Mouse (Mus musculus) myocyte (in vitro differentiated cells): ENCODE measurements around the gene Psmd5. TPM values are rescaled to one million over a fixed set of nuclear protein-coding genes. Genes with fewer than 3 reads are reported as not detected.
A peak's percentile ranks its signal among the peaks of the same experiment; 100 is the strongest.

Experiments
- H3K27me3 ChIP-seq: one replicate; pipeline ENCODE4 v1.6.1; 2011; ENCODE audit not compliant: control insufficient read depth, insufficient read depth, insufficient read length
- H3K36me3 ChIP-seq: one replicate; pipeline ENCODE4 v1.6.1; 2011; ENCODE audit not compliant: control insufficient read depth, insufficient read depth
- H3K4me2 ChIP-seq: one replicate; pipeline ENCODE4 v1.6.1; 2011; ENCODE audit warnings: low read depth, control low read depth
- H3K4me3 ChIP-seq: one replicate; pipeline ENCODE4 v1.5.1; 2011; ENCODE audit warnings: mild to moderate bottlenecking, control low read depth, moderate library complexity
- H3K79me2 ChIP-seq: one replicate; pipeline ENCODE4 v1.6.1; 2011; ENCODE audit not compliant: control insufficient read depth, insufficient read depth
- H3ac ChIP-seq: one replicate; pipeline ENCODE4 v1.6.1; 2011; ENCODE audit not compliant: control insufficient read depth, insufficient read length
- CEBPB ChIP-seq: IDR thresholded peaks from 2 replicates; pipeline ENCODE4 v1.6.1; 2011; ENCODE audit warnings: mild to moderate bottlenecking, moderate library complexity; ENCODE audit not compliant: poor library complexity, insufficient read depth, severe bottlenecking
- E2F4 ChIP-seq: IDR thresholded peaks from one replicate; pipeline ENCODE4 v1.6.1; 2011; ENCODE audit warnings: mild to moderate bottlenecking, control low read depth, moderate library complexity; ENCODE audit not compliant: insufficient read depth
- MAX ChIP-seq: IDR thresholded peaks from one replicate; pipeline ENCODE4 v1.6.1; 2011; ENCODE audit warnings: low read depth, mild to moderate bottlenecking, control low read depth
- MYOD1 ChIP-seq, 3 experiments: IDR thresholded peaks; one replicate each; pipeline ENCODE4 v1.6.1; 2011; ENCODE audit warnings: control low read depth in 2 of 3, low read depth in 2 of 3, mild to moderate bottlenecking in 2 of 3, moderate library complexity in 1 of 3; ENCODE audit not compliant: insufficient read length in 2 of 3, control insufficient read depth in 1 of 3
- MYOG ChIP-seq, 3 experiments: IDR thresholded peaks; one replicate each; pipeline ENCODE4 v1.6.1; 2011; ENCODE audit warnings: control low read depth in 2 of 3, low read depth in 2 of 3, mild to moderate bottlenecking in 2 of 3; ENCODE audit not compliant: insufficient read length in 2 of 3, control insufficient read depth in 1 of 3, insufficient read depth in 1 of 3
- POLR2A ChIP-seq: IDR thresholded peaks from one replicate; pipeline ENCODE4 v1.6.1; 2011; ENCODE audit warnings: low read depth, mild to moderate bottlenecking, control low read depth, moderate library complexity; ENCODE audit not compliant: insufficient read length
- POLR2AphosphoS2 ChIP-seq: IDR thresholded peaks from one replicate; pipeline ENCODE4 v1.6.1; 2011; ENCODE audit warnings: low read depth, control low read depth; ENCODE audit not compliant: insufficient read length
- REST ChIP-seq: IDR thresholded peaks from one replicate; pipeline ENCODE4 v1.6.1; 2011; ENCODE audit warnings: mild to moderate bottlenecking, control low read depth, moderate library complexity; ENCODE audit not compliant: insufficient read depth, insufficient read length
- SRF ChIP-seq: IDR thresholded peaks from one replicate; pipeline ENCODE4 v1.6.1; 2011; ENCODE audit warnings: low read depth; ENCODE audit not compliant: control insufficient read depth, insufficient read length
- TCF12 ChIP-seq: IDR thresholded peaks from one replicate; pipeline ENCODE4 v1.6.1; 2011; ENCODE audit warnings: mild to moderate bottlenecking, control low read depth; ENCODE audit not compliant: poor library complexity, insufficient read depth, severe bottlenecking
- TCF3 ChIP-seq: IDR thresholded peaks from one replicate; pipeline ENCODE4 v1.6.1; 2011; ENCODE audit warnings: low read depth, control low read depth; ENCODE audit not compliant: insufficient read length
- USF1 ChIP-seq: IDR thresholded peaks from one replicate; pipeline ENCODE4 v1.6.1; 2011; ENCODE audit warnings: low read depth, mild to moderate bottlenecking, control low read depth, moderate library complexity
- polyA plus RNA-seq: library from polyadenylated mRNA; unstranded; fragments of >200 nt; fragmentation: generic; extraction: Trizol; gene quantifications from one replicate; pipeline ENCODE4 v1.2.1, GENCODE M21; 2012; ENCODE audit warnings: missing spikeins

Gene Psmd5
- polyA plus RNA-seq, 1 experiment, result 27.2 TPM

DNA sequence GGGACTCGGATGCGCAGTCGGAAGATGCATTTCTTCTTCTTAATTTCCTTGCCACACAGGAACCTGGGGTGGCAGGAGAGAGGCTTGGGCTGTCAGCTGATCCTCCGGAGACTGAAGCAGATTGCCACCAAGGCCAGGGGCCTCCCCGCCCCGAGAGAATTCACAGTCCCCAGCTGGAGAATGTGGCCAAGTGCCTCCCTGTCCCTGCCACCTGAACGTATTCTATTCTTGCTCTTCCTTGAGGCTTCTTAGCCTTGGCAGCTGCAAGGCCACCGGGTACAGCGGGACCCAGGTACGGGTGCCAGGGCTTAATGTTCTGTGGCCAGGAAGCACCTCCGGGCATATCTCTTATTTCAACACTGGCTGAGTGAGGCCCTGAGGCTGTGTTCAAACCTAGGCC is 24.9 kb upstream of the Psmd5 start:
- H3K27me3 ChIP-seq, result no peaks in the 10 kb centered on the region
- no peak for TF ChIP-seq POLR2A
- no peak for TF ChIP-seq TCF12
- no peak for TF ChIP-seq TCF3
- no peak for TF ChIP-seq E2F4
- TF ChIP-seq MYOG (IDR thresholded peaks at IDR 0.05; ENCODE audit: control insufficient read depth in 1 of 3, insufficient read depth in 1 of 3, insufficient read length in 2 of 3, low read depth in 2 of 3), result no peak
- TF ChIP-seq REST, result no peak
- TF ChIP-seq CEBPB, result no peak
- no peaks in the 10 kb centered on the region for H3K79me2 ChIP-seq
- no peaks in the 10 kb centered on the region for H3K36me3 ChIP-seq
- no peak overlapping the region for H3K4me3 ChIP-seq
- no peak overlapping the region for H3ac ChIP-seq
- no peak overlapping the region for H3K4me2 ChIP-seq

DNA sequence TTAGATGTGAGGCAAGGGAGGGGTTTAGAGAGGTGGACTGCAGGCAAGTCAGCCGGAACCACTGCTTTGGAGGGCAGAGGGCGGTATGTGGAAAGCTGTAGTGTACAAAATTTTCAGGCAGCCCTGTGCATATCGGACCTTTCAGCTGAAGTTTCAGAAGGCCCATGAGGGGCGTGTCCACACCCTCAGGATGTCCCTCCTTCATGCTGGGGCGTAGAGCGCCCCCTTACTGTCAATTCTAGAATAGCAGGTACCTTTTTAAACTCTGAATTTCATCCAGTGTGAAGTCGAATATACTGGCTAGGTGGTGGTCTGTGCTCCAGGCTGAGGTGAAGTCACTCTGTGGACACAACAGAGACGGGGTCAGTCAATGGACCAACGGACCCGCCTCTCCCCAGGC is 23.1 kb upstream of the Psmd5 start:
- H3K79me2 ChIP-seq, result no peaks in the 10 kb centered on the region
- no peaks in the 10 kb centered on the region for H3K36me3 ChIP-seq
- H3K4me2 ChIP-seq, result no peak overlapping the region
- TF ChIP-seq MYOG (IDR thresholded peaks at IDR 0.05; ENCODE audit: control insufficient read depth in 1 of 3, insufficient read depth in 1 of 3, insufficient read length in 2 of 3, low read depth in 2 of 3) (no peak), POLR2AphosphoS2 (no peak), USF1 (no peak), MAX (no peak), POLR2A (no peak), CEBPB (no peak), REST (no peak), TCF3 (no peak), MYOD1 (IDR thresholded peaks at IDR 0.05; ENCODE audit: control insufficient read depth in 1 of 3, insufficient read length in 2 of 3, low read depth in 2 of 3) (no peak), SRF (no peak), TCF12 (no peak), E2F4 (no peak)
- no peak overlapping the region for H3ac ChIP-seq
- no peak overlapping the region for H3K4me3 ChIP-seq
- no peaks in the 10 kb centered on the region for H3K27me3 ChIP-seq

DNA sequence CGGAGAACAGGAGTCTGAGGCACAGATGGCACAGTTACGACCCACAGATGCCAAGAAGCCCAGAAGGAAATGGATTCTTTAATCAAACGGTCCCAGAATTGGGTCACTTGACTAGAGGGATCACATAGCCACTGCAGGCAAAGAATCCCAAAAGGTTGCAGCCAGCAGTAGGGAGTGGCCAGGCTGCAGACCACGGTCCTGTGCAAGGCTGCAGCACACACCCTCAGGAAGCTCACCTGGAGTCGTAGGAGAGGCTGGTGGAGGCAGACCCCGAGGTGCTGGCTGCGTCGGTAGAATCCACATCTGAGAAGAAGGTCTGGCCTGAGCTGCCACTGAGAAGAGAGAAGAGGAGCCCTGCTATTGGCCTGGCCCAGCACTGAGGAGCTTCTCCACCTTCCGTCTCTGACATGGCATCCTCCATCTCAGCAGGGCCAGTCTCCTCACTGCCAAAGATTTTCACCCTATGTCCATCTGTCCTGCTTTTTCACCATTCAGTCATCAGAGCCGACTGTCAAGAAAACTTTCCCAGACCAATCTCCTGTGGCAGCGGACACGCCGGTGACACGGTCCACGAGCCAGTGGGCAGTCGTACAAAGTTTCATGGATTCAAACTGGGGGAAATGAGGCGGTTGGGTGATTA is 22.2 kb upstream of the Psmd5 start:
- Histone ChIP-seq H3K36me3 (no peaks in the 10 kb centered on the region), H3ac (no peak overlapping the region), H3K4me3 (no peak overlapping the region), H3K27me3 (no peaks in the 10 kb centered on the region), H3K4me2 (no peak overlapping the region), H3K79me2 (no peaks in the 10 kb centered on the region)
- no peak for TF ChIP-seq TCF12
- no peak for TF ChIP-seq REST
- TF ChIP-seq CEBPB, result no peak
- no peak for TF ChIP-seq TCF3
- no peak for TF ChIP-seq SRF
- no peak for TF ChIP-seq USF1
- no peak for TF ChIP-seq MYOG (IDR thresholded peaks at IDR 0.05; ENCODE audit: control insufficient read depth in 1 of 3, insufficient read depth in 1 of 3, insufficient read length in 2 of 3, low read depth in 2 of 3)
- no peak for TF ChIP-seq MAX
- TF ChIP-seq MYOD1 (IDR thresholded peaks at IDR 0.05; ENCODE audit: control insufficient read depth in 1 of 3, insufficient read length in 2 of 3, low read depth in 2 of 3), result no peak
- no peak for TF ChIP-seq POLR2A
- no peak for TF ChIP-seq POLR2AphosphoS2
- no peak for TF ChIP-seq E2F4

DNA sequence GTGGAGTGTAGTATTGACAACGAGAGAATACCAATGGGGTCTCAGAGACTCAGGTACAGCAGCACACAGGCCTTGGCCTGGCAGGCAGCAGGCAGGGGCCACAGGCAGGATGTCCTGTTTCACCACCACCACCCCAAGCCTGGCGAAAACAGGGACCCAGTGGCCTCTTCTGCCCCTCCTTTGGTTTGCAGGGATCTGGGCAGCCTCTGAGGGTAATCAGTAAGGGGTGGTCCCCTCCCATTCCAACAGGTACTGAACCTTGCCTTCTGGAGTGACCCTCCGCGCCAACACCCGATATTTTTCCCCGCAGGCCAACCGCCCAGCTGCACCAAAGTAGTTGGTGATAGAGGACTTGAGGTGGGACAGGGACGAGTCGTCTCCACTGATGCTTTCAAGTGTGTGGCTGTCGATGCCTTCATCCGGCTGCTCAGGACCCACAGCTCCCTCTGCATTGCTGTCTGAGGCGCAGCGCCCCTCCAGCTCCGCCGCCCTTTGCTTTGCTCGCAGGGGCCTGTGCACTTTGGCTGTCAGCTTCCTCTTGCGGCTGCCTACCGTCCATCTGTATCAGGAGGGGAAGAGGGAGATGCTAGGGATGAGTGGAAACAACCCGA is 20.8 kb upstream of the Psmd5 start:
- Histone ChIP-seq H3K4me2 (no peak overlapping the region), H3K36me3 (no peaks in the 10 kb centered on the region), H3K79me2 (no peaks in the 10 kb centered on the region), H3K4me3 (no peak overlapping the region), H3K27me3 (peaks cover under 1% of the 10 kb centered on the region), H3ac (no peak overlapping the region)
- TF ChIP-seq E2F4 (no peak), REST (no peak), MYOG (IDR thresholded peaks at IDR 0.05; ENCODE audit: control insufficient read depth in 1 of 3, insufficient read depth in 1 of 3, insufficient read length in 2 of 3, low read depth in 2 of 3) (no peak), TCF12 (no peak), MYOD1 (IDR thresholded peaks at IDR 0.05; ENCODE audit: control insufficient read depth in 1 of 3, insufficient read length in 2 of 3, low read depth in 2 of 3) (no peak), USF1 (no peak)

DNA sequence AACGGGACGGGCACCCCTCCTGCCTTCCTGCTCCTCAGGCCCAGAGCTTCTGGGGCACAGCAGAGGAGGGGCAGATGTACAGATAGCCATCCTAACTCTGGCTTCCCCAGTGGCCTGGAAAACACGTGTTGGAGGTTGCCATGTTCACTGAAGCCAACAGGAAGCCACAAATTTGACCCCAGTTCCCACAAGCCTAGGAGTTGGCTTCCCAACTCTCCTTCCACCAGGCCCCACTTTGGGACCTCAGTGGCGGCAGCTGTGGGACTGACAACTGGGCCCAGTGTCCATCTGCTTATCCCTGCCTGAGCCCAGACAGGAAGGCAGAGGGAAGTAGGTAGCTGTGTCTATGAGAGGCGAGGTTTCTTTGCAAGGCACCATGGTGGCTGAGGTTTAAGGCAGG is 19.2 kb upstream of the Psmd5 start:
- Histone ChIP-seq H3K79me2 (no peaks in the 10 kb centered on the region), H3K4me3 (no peak overlapping the region), H3K27me3 (peaks cover 5% of the 10 kb centered on the region), H3ac (no peak overlapping the region), H3K4me2 (no peak overlapping the region), H3K36me3 (no peaks in the 10 kb centered on the region)
- TF ChIP-seq MYOD1 (IDR thresholded peaks at IDR 0.05; ENCODE audit: control insufficient read depth in 1 of 3, insufficient read length in 2 of 3, low read depth in 2 of 3), result peak in 2 of 3 experiments; percentile 38 to 48
- no peak for TF ChIP-seq POLR2AphosphoS2
- TF ChIP-seq MAX, result no peak
- no peak for TF ChIP-seq TCF3
- TF ChIP-seq MYOG (IDR thresholded peaks at IDR 0.05; ENCODE audit: control insufficient read depth in 1 of 3, insufficient read depth in 1 of 3, insufficient read length in 2 of 3, low read depth in 2 of 3), result peak in 2 of 3 experiments; percentile 68 to 85
- TF ChIP-seq USF1, result no peak
- TF ChIP-seq SRF, result no peak
- no peak for TF ChIP-seq E2F4
